In the genomic region with DNA sequence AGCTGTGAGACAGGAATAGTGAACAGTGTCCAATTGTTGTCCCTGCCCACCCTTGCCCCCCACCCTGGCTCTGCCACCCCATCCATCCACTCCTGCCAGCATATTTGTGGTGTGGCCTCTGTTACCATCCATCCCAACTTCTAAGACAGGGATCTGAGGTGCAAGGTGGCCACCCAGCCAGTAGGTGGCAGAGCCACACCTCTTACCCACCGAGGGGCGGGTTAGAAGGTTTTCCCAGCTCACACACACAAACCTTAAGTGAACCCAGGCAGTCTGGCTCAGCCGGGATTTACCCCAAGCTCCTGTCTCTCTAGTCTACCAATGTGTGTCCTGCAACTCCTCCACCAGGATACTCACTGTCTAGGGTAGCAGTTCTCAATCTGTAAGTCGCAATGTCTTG, we compare ENCODE assay signal across 9 mouse cellular contexts. TPM values are rescaled to one million over a fixed set of nuclear protein-coding genes. Genes with fewer than 3 reads are reported as not detected.
DNase-seq lines count a peak whose midpoint lies in the region; ATAC-seq and TF ChIP-seq lines count a peak whose summit lies in the region.
"Had no signal": no experiment of that assay in that cellular context is flagged by ENCODE, and none has a peak within 500 bp of the region (broad histone marks: within the 10 kb centered on the region; RNA-seq: fewer than 3 reads in every experiment).

No protein-coding gene starts in this region.

- WGBS in kidney, embryonic 15.5 days, result 29% methylated on average over 4 of the region's 4 CpGs
- WGBS in embryonic facial prominence, embryonic 11.5 days, result 29% methylated on average over 4 of the region's 4 CpGs
- WGBS in liver, postnatal 0 days (ENCODE audit: insufficient replicate concordance), result 29% methylated on average over 4 of the region's 4 CpGs

- ATAC-seq in kidney, embryonic 15.5 days (replicated peaks; ENCODE audit: low FRiP score), result no peak; the same call in 1 of the 2 replicates
- peak; percentile 41 for ATAC-seq in CD4-positive, CD25-positive, alpha-beta regulatory T cell, adult 4 months
- no peak for ATAC-seq in embryonic facial prominence, embryonic 11.5 days (replicated peaks; ENCODE audit: insufficient number of reproducible peaks, low FRiP score, low TSS enrichment, low read depth)
- ATAC-seq in liver, postnatal 0 days, result 0 out of 2 replicates have a peak, but pooled peaks have one; percentile 36

- H3K36me3 ChIP-seq in kidney, embryonic 15.5 days, result no peaks in the 10 kb centered on the region
- no peaks in the 10 kb centered on the region for H3K36me3 ChIP-seq in embryonic facial prominence, embryonic 11.5 days (replicated peaks; ENCODE audit: control insufficient read depth, insufficient read depth, low read depth, low read length)
- H3K36me3 ChIP-seq in liver, postnatal 0 days (replicated peaks; ENCODE audit: insufficient read depth, low read length), result no peaks in the 10 kb centered on the region
- H3K36me3 ChIP-seq: liver, embryonic 15.5 days; stomach, embryonic 15.5 days had no signal

- H3K27me3 ChIP-seq in kidney, embryonic 15.5 days, result 0 out of 2 replicates have a peak, but pooled peaks cover 9% of the 10 kb centered on the region
- H3K27me3 ChIP-seq in embryonic facial prominence, embryonic 11.5 days (ENCODE audit: control insufficient read depth, insufficient read depth, low read length), result no peaks in the 10 kb centered on the region
- 0 out of 2 replicates have a peak, but pooled peaks cover 3% of the 10 kb centered on the region for H3K27me3 ChIP-seq in liver, postnatal 0 days (ENCODE audit: insufficient read depth, low read length)

- H3K27ac ChIP-seq in kidney, embryonic 15.5 days, result no peak overlapping the region
- H3K27ac ChIP-seq in embryonic facial prominence, embryonic 11.5 days (replicated peaks; ENCODE audit: low read depth, low read length), result no peak overlapping the region
- H3K27ac ChIP-seq in liver, postnatal 0 days (ENCODE audit: low read depth), result no peak overlapping the region
- H3K27ac ChIP-seq: liver, embryonic 15.5 days; stomach, embryonic 15.5 days had no signal

- no peak for TF ChIP-seq EP300 in liver, postnatal 0 days (IDR thresholded peaks at IDR 0.05; ENCODE audit: low read depth)

- peak; percentile 79 for TF ChIP-seq CTCF in liver, postnatal 0 days (IDR thresholded peaks at IDR 0.05; ENCODE audit: low read depth)

- H3K4me2 ChIP-seq in kidney, embryonic 15.5 days, result no peak overlapping the region
- no peak overlapping the region for H3K4me2 ChIP-seq in embryonic facial prominence, embryonic 11.5 days (ENCODE audit: low read depth, low read length)
- no peak overlapping the region for H3K4me2 ChIP-seq in liver, postnatal 0 days (ENCODE audit: low read depth, low read length)
- H3K4me2 ChIP-seq: liver, embryonic 15.5 days; stomach, embryonic 15.5 days had no signal

- no peaks in the 10 kb centered on the region for H3K9me3 ChIP-seq in kidney, embryonic 15.5 days (replicated peaks)
- H3K9me3 ChIP-seq in embryonic facial prominence, embryonic 11.5 days (replicated peaks; ENCODE audit: control insufficient read depth, low read length), result no peaks in the 10 kb centered on the region
- no peaks in the 10 kb centered on the region for H3K9me3 ChIP-seq in liver, postnatal 0 days (ENCODE audit: low read length)
- H3K9me3 ChIP-seq: liver, embryonic 15.5 days; stomach, embryonic 15.5 days had no signal

- H3K9ac ChIP-seq in kidney, embryonic 15.5 days, result no peak overlapping the region
- no peak overlapping the region for H3K9ac ChIP-seq in embryonic facial prominence, embryonic 11.5 days (replicated peaks; ENCODE audit: low read length)
- no peak overlapping the region for H3K9ac ChIP-seq in liver, postnatal 0 days (replicated peaks)
- H3K9ac ChIP-seq: liver, embryonic 15.5 days; stomach, embryonic 15.5 days had no signal

- DNase-seq in kidney, adult 18-20 months, result peak; percentile 66
- peak; percentile 44 for DNase-seq in T-cell, adult 2 months (ENCODE audit: low spot score)
- peak; percentile 64 for DNase-seq in embryonic facial prominence, embryonic 11.5 days (ENCODE audit: low spot score)
- DNase-seq in liver, postnatal 0 days, result peak; percentile 57
- peak; percentile 54 for DNase-seq in thymus, postnatal 25 days

- no peak overlapping the region for H3K4me3 ChIP-seq in kidney, embryonic 15.5 days (replicated peaks)
- H3K4me3 ChIP-seq in embryonic facial prominence, embryonic 11.5 days (ENCODE audit: low read depth, low read length), result no peak overlapping the region
- no peak overlapping the region for H3K4me3 ChIP-seq in liver, postnatal 0 days (ENCODE audit: low read depth, low read length)
- H3K4me3 ChIP-seq: liver, embryonic 15.5 days; stomach, embryonic 15.5 days had no signal

- no peaks in the 10 kb centered on the region for H3K4me1 ChIP-seq in kidney, embryonic 15.5 days
- no peaks in the 10 kb centered on the region for H3K4me1 ChIP-seq in embryonic facial prominence, embryonic 11.5 days (ENCODE audit: control insufficient read depth, insufficient read depth, low read length)
- no peaks in the 10 kb centered on the region for H3K4me1 ChIP-seq in liver, postnatal 0 days (ENCODE audit: insufficient read depth)
- H3K4me1 ChIP-seq: liver, embryonic 15.5 days; stomach, embryonic 15.5 days had no signal

RNA-seq across cellular contexts. Expression of a gene that starts 30.5 kb away (rescaled TPM):
- polyA plus RNA-seq in kidney, embryonic 15.5 days (2015; fragmentation: Nextera tagmentation; extraction: Ambion mirVana), result 3.5 and 4.5 TPM in 2 replicates
- polyA plus RNA-seq in CD4-positive, CD25-positive, alpha-beta regulatory T cell, adult 4 months (2017; shearing (Covaris generic)), result not detected
- 0.84 and 1.2 TPM in 2 replicates for polyA plus RNA-seq in embryonic facial prominence, embryonic 11.5 days (2014; fragmentation: Nextera tagmentation; extraction: Ambion mirVana)
- 0.02 TPM in 1 of 2 replicates, not detected in the other for polyA plus RNA-seq in liver, postnatal 0 days (2015; fragmentation: Nextera tagmentation; extraction: Ambion mirVana)
- polyA plus RNA-seq: liver, embryonic 15.5 days had no signal

RNA-seq across cellular contexts. Expression of a gene that starts 32.3 kb away (rescaled TPM):
- 75.5 and 76.3 TPM in 2 replicates for polyA plus RNA-seq in kidney, embryonic 15.5 days (2015; fragmentation: Nextera tagmentation; extraction: Ambion mirVana)
- under 1 TPM in 1 of 2 experiments, not detected in 1; 0.56 TPM for polyA plus RNA-seq in CD4-positive, CD25-positive, alpha-beta regulatory T cell, adult 4 months (2017; shearing (Covaris generic))
- 83.5 and 84.3 TPM in 2 replicates for polyA plus RNA-seq in embryonic facial prominence, embryonic 11.5 days (2014; fragmentation: Nextera tagmentation; extraction: Ambion mirVana)
- polyA plus RNA-seq in liver, postnatal 0 days (2015; fragmentation: Nextera tagmentation; extraction: Ambion mirVana), result 0.39 and 0.94 TPM in 2 replicates

RNA-seq across cellular contexts. Expression of a gene that starts 56.6 kb away (rescaled TPM):
- polyA plus RNA-seq in kidney, embryonic 15.5 days (2015; fragmentation: Nextera tagmentation; extraction: Ambion mirVana), result 91.5 and 94.7 TPM in 2 replicates
- polyA plus RNA-seq in CD4-positive, CD25-positive, alpha-beta regulatory T cell, adult 4 months (2017; shearing (Covaris generic)), result 100 to 1,000 TPM in 1 of 2 experiments, 10 to 100 TPM in 1; 87.6 to 102 TPM
- 74.7 and 78.2 TPM in 2 replicates for polyA plus RNA-seq in embryonic facial prominence, embryonic 11.5 days (2014; fragmentation: Nextera tagmentation; extraction: Ambion mirVana)
- polyA plus RNA-seq in liver, postnatal 0 days (2015; fragmentation: Nextera tagmentation; extraction: Ambion mirVana), result 20.8 and 31.2 TPM in 2 replicates

Comparison
In these comparisons a context has a peak if more than half of its experiments do, and no peak if none do; other contexts are left out.
1. ATAC-seq: peak in CD4-positive, CD25-positive, alpha-beta regulatory T cell, adult 4 months (single experiment) and liver, postnatal 0 days (single experiment); none in kidney, embryonic 15.5 days (single experiment) and embryonic facial prominence, embryonic 11.5 days (single experiment).
2. RNA of a gene that starts 32.3 kb away (polyA plus RNA-seq): 83.5 to 84.3 TPM in embryonic facial prominence, embryonic 11.5 days and 75.5 to 76.3 TPM in kidney, embryonic 15.5 days; 0.56 TPM in CD4-positive, CD25-positive, alpha-beta regulatory T cell, adult 4 months and 0.39 to 0.94 TPM in liver, postnatal 0 days; every median in the first group is over 10 times any median in the second.
3. Peak in every context shown above with its lines, with median percentiles within 50 percentile points of each other: DNase-seq.